Mouse (Mus musculus): ENCODE measurements around the gene Lipt1. TPM values are rescaled to one million over a fixed set of nuclear protein-coding genes. Genes with fewer than 3 reads are reported as not detected.

Gene Lipt1
- polyA plus RNA-seq, 1 experiment from 2014 or later: 7.8 TPM

DNA sequence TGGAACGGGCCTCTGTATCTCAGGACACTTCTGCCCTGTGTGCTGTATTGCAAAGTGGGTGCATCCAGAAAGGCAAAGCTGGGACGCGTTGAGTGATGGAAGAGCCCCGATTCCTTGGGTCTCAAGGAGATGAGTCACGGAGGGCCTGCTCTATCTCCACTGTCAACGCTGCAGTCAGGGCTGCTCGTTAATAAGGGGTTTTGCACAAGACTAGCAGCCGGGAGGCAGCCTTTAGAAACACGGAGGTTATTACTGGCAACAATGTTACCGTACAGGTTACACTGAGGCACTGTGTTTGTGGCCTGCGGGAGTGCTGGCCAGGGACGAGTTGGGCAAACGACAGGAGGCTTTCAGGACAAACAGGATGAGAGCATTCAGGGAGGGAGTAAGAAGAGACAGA is 46.1 kb downstream of the Lipt1 start:
- 80% methylated on average over 13 of the region's 13 CpGs for WGBS
- Histone ChIP-seq H3K9ac (ENCODE audit: low read length) (no peak overlapping the region), H3K27me3 (ENCODE audit: control insufficient read depth, insufficient read depth, low read length) (no peaks in the 10 kb centered on the region), H3K4me2 (ENCODE audit: low read depth) (no peak overlapping the region), H3K36me3 (ENCODE audit: control insufficient read depth, insufficient read depth, low read length) (no peaks in the 10 kb centered on the region), H3K9me3 (ENCODE audit: control insufficient read depth, low read length) (no peaks in the 10 kb centered on the region), H3K4me1 (ENCODE audit: control insufficient read depth, insufficient read depth, low read length) (no peaks in the 10 kb centered on the region), H3K4me3 (ENCODE audit: low read depth, low read length) (no peak overlapping the region), H3K27ac (ENCODE audit: low read depth, low read length) (no peak overlapping the region)
- ATAC-seq (ENCODE audit: insufficient read depth, low FRiP score, low TSS enrichment): no peak
- no peak for DNase-seq (ENCODE audit: low spot score)

DNA sequence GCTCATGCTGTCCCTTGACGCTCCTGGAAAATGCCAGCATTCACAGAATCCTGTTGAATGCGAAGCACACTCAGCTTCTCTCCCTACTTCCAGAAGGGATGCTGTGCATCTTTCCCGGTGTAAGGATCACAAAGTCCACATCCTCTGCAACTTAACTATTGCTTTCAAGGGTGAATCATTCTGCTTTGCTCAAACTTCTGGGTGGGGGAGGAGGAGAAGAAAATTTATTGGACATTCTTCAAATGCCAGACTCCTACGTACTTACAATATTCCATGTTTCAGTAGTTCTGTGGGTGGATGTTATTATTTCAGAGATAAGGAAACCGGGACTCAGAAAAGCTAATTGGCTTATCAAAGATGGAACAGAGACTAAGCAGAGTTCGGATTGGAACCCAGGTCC is 46.6 kb downstream of the Lipt1 start:
- WGBS: 82% methylated on average over 6 of the region's 6 CpGs
- ATAC-seq (ENCODE audit: insufficient read depth, low FRiP score, low TSS enrichment) (no peak), DNase-seq (ENCODE audit: low spot score) (no peak)
- H3K27ac ChIP-seq (ENCODE audit: low read depth, low read length): no peak overlapping the region
- H3K36me3 ChIP-seq (ENCODE audit: control insufficient read depth, insufficient read depth, low read length): no peaks in the 10 kb centered on the region
- no peak overlapping the region for H3K4me2 ChIP-seq (ENCODE audit: low read depth)
- no peak overlapping the region for H3K4me3 ChIP-seq (ENCODE audit: low read depth, low read length)
- no peaks in the 10 kb centered on the region for H3K9me3 ChIP-seq (ENCODE audit: control insufficient read depth, low read length)
- no peaks in the 10 kb centered on the region for H3K27me3 ChIP-seq (ENCODE audit: control insufficient read depth, insufficient read depth, low read length)
- H3K9ac ChIP-seq (ENCODE audit: low read length): no peak overlapping the region
- no peaks in the 10 kb centered on the region for H3K4me1 ChIP-seq (ENCODE audit: control insufficient read depth, insufficient read depth, low read length)

DNA sequence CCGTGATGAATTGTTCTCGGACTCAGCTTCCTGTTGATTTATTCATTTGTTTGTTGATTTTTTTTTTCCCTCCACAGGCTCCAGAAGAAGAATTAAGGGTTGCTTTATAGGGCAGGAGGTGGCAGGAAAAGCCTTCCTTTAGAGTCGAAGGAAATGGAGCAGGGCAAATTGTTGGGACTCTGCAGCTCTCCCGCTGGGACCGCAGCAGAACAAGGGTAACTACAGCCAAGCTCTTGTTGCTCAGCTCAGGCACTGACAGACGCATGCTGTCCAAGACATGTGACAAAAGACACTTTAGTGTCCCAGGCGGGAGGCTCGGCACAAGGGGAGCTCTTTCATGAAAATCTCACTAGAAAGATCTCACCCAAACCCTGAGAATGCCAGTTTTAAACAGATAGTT is 51.0 kb downstream of the Lipt1 start:
- Histone ChIP-seq H3K9me3 (ENCODE audit: control insufficient read depth, low read length) (no peaks in the 10 kb centered on the region), H3K9ac (ENCODE audit: low read length) (no peak overlapping the region), H3K4me2 (ENCODE audit: low read depth) (no peak overlapping the region), H3K4me3 (ENCODE audit: low read depth, low read length) (no peak overlapping the region), H3K36me3 (ENCODE audit: control insufficient read depth, insufficient read depth, low read length) (no peaks in the 10 kb centered on the region), H3K27me3 (ENCODE audit: control insufficient read depth, insufficient read depth, low read length) (no peaks in the 10 kb centered on the region), H3K4me1 (ENCODE audit: control insufficient read depth, insufficient read depth, low read length) (no peaks in the 10 kb centered on the region), H3K27ac (ENCODE audit: low read depth, low read length) (no peak overlapping the region)
- no peak for ATAC-seq (ENCODE audit: insufficient read depth, low FRiP score, low TSS enrichment)
- WGBS: 48% methylated on average over 8 of the region's 8 CpGs
- DNase-seq (ENCODE audit: low spot score): no peak

Other genes starting within 250 kb of the Lipt1 start
- gene 2010300C02Rik, start 151.7 kb upstream of the Lipt1 start, polyA plus RNA-seq (2014; fragmentation: Nextera tagmentation; extraction: Ambion mirVana): 0.74 and 0.81 TPM in 2 replicates
- 15.8 and 16.7 TPM in 2 replicates for gene Tsga10, start 5.3 kb upstream of the Lipt1 start, polyA plus RNA-seq (2014; fragmentation: Nextera tagmentation; extraction: Ambion mirVana)
- gene Mitd1, start 18.7 kb downstream of the Lipt1 start, polyA plus RNA-seq (2014; fragmentation: Nextera tagmentation; extraction: Ambion mirVana): 23.4 and 23.9 TPM in 2 replicates
- 219 and 231 TPM in 2 replicates for gene Mrpl30, start 18.7 kb downstream of the Lipt1 start, polyA plus RNA-seq (2014; fragmentation: Nextera tagmentation; extraction: Ambion mirVana)
- not detected in 2 replicates for gene Lyg2, start 44.8 kb downstream of the Lipt1 start, polyA plus RNA-seq (2014; fragmentation: Nextera tagmentation; extraction: Ambion mirVana)
- not detected in 2 replicates for gene Lyg1, start 86.0 kb downstream of the Lipt1 start, polyA plus RNA-seq (2014; fragmentation: Nextera tagmentation; extraction: Ambion mirVana)
- 158 and 164 TPM in 2 replicates for gene Txndc9, start 126.2 kb downstream of the Lipt1 start, polyA plus RNA-seq (2014; fragmentation: Nextera tagmentation; extraction: Ambion mirVana)
- 26.9 and 28.9 TPM in 2 replicates for gene Eif5b, start 126.3 kb downstream of the Lipt1 start, polyA plus RNA-seq (2014; fragmentation: Nextera tagmentation; extraction: Ambion mirVana)

Measured in neural tube, embryonic 11.5 days (tissue).